Mouse (Mus musculus) spleen, embryonic (tissue): ENCODE measurements at regions not wholly inside any gene's neighbourhood (a gene's known extent, or its start where the extent isn't known, plus 50 kb on each side); places are given as distances from the start of the nearest gene placed in this dataset.
"Not testable (repeated sequence)": the region's sequence is repeated elsewhere in the genome, so short reads cannot be mapped to it uniquely, and the experiment has no call there.

Experiments used
- CTCF ChIA-PET: fragments of 350-600 bp; sonication (Branson Sonifier 250); formaldehyde crosslinking; loops from one replicate; lab custom pipeline; 2022; lab: Charles Lee

- CTCF ChIA-PET, result interaction anchor here (0.6 kb wide), 1 partner anchor 1170 kb away, joined by 3 read pairs; no protein-coding TSS in a partner anchor
These were observed 53.4 kb downstream of the Rps12 start for GRCm38 (mm10) chr10:23733679-23734078.

- CTCF ChIA-PET, result not testable (repeated sequence)
These were observed 60.9 kb downstream of the Rps12 start for GRCm38 (mm10) chr10:23725960-23726714.

GRCm38 (mm10) chr10:23718124-23718523, 69.0 kb downstream of the Rps12 start:
- CTCF ChIA-PET, result no interaction called here

- CTCF ChIA-PET, result no interaction called here
These were observed 71.6 kb downstream of the Rps12 start for GRCm38 (mm10) chr10:23715511-23715910.

- CTCF ChIA-PET, result no interaction called here
These were observed 72.0 kb downstream of the Rps12 start for GRCm38 (mm10) chr10:23715101-23715500.

GRCm38 (mm10) chr10:23712691-23713378, 74.2 kb downstream of the Rps12 start:
- CTCF ChIA-PET, result no interaction called here

GRCm38 (mm10) chr10:23711416-23712171, 75.5 kb downstream of the Rps12 start:
- CTCF ChIA-PET, result no interaction called here

- CTCF ChIA-PET, result no interaction called here
These were observed 76.1 kb downstream of the Rps12 start for GRCm38 (mm10) chr10:23710999-23711398.

GRCm38 (mm10) chr10:23708261-23708660, 78.8 kb downstream of the Rps12 start:
- CTCF ChIA-PET, result no interaction called here

GRCm38 (mm10) chr10:23707141-23707540, 79.9 kb downstream of the Rps12 start:
- CTCF ChIA-PET, result no interaction called here

GRCm38 (mm10) chr10:23704048-23704447, 83.0 kb downstream of the Rps12 start:
- CTCF ChIA-PET, result no interaction called here

GRCm38 (mm10) chr10:23691291-23691690, 95.8 kb downstream of the Rps12 start:
- CTCF ChIA-PET, result no interaction called here

- CTCF ChIA-PET, result no interaction called here
These were observed 100.1 kb downstream of the Rps12 start for GRCm38 (mm10) chr10:23686969-23687368.

- CTCF ChIA-PET, result no interaction called here
These were observed 104.0 kb downstream of the Rps12 start for GRCm38 (mm10) chr10:23683078-23683477.

GRCm38 (mm10) chr10:23675911-23676310, 111.2 kb downstream of the Rps12 start:
- CTCF ChIA-PET, result no interaction called here

GRCm38 (mm10) chr10:23674633-23675515, 112.2 kb downstream of the Rps12 start:
- CTCF ChIA-PET, result no interaction called here

GRCm38 (mm10) chr10:23672296-23672695, 114.8 kb downstream of the Rps12 start:
- CTCF ChIA-PET, result no interaction called here

- CTCF ChIA-PET, result no interaction called here
These were observed 115.6 kb downstream of the Rps12 start for GRCm38 (mm10) chr10:23671494-23671893.

GRCm38 (mm10) chr10:23665916-23666315, 121.2 kb downstream of the Rps12 start:
- CTCF ChIA-PET, result not testable (repeated sequence)

- CTCF ChIA-PET, result no interaction called here
These were observed 160.9 kb downstream of the Rps12 start for GRCm38 (mm10) chr10:23626201-23626600.

GRCm38 (mm10) chr10:23612030-23612429, 175.0 kb downstream of the Rps12 start:
- CTCF ChIA-PET, result no interaction called here
